Mouse (Mus musculus) left cerebral cortex, postnatal 36 days (tissue): ENCODE data around the gene Trpm8. TPM values are rescaled to one million over a fixed set of nuclear protein-coding genes. Genes with fewer than 3 reads are reported as not detected.
A peak's percentile ranks its signal among the peaks of the same experiment; 100 is the strongest.

ENCODE experiments used
- DNase-seq, 2 experiments: peaks; one replicate each; pipeline ENCODE4 v3.0.0; 2021 to 2022; ENCODE audit warnings: low spot score in 2 of 2, mixed read lengths in 1 of 2
- intact Hi-C: fragments of 180-260 bp; cut with DNase I; formaldehyde crosslinking; loops from one replicate; pipeline ENCODE4 v1.15.1; 2025
- total RNA-seq, 2 experiments: library from RNA; stranded (reverse); gene quantifications; 2 replicates each; pipeline ENCODE4 v1.2.3; 2021

The Trpm8 gene
- total RNA-seq, 2 experiments from 2014 or later = 0.25 TPM; not detected in 1

DNA sequence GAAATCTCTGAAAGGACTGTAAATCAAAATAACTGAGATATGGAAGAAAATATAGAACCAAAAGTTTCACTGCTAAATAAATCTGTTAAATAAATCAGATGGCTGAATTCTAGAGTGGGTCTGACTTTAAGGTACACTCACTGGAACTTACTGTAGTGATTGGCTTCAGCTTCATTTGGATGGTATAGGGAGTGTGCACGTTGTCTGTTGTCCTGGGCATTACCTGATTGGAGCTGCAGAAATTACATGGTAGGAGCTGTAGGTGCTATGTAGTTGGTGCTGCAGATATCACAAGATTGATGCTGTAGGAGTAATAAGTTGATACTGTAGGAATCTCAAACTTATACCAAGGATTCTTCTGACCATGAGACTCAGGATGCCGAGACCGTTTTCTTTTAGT lies 32.9 kb downstream of the Trpm8 start:
- intact Hi-C loops = no loop called here
- no peak for DNase-seq

DNA sequence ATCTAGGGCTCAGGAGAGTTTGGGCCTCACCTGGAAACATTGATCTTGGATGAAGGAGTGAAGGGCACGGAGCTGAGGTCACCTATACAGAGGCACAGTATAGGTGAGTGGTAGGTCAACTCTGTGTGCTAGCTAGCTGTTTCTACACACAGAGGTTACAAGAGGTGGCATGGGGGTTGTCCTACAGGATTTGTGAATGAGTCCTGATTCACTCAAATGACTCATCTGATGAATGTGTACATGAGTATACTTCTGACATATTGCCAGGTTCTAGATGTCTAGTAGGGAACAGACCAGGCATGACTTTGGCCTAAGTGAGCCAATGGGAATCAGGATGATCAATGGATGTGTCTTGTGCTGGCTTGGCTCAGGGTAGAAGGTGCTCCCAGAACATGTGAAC lies 39.8 kb downstream of the Trpm8 start:
- no peak for DNase-seq
- intact Hi-C loops = no loop called here

DNA sequence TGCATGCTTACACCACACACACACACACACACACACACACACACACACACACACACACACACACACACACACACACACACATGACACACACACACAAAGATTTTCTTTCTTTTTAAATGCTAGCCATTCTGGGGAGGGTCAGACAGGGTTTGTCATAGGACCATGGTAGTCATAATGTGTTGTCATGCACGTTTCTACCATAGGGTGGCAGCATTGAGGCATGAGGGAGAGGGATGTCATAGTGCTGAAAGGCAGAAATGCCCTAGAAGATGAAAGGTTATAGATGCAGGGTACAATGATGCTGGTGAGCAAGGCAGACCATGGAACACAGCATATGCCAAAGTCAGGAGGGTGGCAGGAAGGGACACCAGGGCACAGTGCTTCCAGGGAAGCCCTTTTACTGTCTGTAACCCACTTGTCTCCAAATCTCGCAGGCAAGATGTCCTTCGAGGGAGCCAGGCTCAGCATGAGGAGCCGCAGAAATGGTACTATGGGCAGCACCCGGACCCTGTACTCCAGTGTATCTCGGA lies 41.1 kb downstream of the Trpm8 start:
- intact Hi-C loops = no loop called here
- DNase-seq = no peak

DNA sequence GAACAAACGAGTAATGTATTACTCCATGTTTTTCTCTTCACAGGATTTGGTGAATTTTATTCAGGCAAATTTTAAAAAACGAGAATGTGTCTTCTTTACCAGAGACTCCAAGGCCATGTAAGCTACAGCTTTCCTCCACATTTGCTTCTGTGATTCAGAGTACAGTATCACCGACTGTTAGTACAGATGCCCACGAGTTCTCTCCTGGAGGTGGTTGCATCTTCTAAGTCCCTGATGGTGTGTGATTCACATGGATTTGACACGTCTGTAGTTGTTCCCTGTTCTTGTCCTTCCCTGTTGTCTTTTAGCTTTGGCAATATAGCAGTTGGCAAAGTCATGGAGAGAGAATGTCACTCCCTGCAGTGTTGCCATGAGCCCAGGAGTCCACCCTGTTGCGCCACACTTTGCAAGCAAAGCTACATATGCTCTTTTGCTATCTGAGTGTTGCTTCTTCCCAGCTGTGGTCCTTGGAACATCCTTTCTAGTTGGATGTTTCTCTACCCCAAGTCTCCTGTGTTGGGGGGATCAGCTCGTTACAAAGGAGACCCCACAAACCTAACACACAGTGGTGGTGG lies 43.4 kb downstream of the Trpm8 start:
- DNase-seq = no peak
- intact Hi-C loops = no loop called here

DNA sequence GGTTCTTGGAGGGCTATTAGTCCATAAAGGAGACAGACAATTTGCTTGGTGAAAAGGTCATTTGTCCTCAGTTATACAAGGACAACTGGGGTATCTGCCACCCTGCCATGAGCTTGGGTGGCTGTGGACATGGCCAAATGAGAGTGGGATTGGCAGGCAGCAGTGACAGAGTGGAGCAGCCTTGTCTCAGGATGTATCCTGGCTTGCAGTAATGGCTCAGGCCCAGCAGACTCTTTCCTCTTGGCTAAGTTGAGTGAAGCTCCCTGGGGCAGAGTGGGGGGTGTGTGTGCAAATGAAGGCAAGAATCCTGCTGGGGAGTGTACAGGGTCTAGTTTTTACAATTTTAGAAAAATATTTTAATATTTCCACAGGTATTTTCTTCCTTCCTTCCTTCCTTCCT lies 44.7 kb downstream of the Trpm8 start:
- intact Hi-C loops = no loop called here
- DNase-seq = no peak

DNA sequence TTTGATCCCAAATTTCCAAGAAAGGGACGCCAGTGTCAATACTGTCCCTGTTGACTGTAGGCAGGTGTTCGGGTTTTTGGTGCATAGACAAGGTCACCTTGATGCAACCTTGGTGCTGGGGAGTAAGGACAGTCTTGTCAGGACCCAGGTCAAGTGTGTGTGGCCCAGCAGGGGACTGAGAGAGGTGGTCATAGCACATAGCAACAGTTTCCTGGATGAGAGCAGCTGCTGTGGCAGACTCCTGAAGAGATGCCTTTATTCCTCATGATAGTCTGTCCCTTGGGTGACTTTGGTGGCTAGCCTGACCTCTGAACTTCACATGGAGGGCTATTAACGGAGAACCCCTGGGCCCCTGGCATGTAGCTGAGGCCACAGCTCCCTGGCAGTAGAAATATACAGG lies 45.6 kb downstream of the Trpm8 start:
- DNase-seq = no peak
- intact Hi-C loops = no loop called here

DNA sequence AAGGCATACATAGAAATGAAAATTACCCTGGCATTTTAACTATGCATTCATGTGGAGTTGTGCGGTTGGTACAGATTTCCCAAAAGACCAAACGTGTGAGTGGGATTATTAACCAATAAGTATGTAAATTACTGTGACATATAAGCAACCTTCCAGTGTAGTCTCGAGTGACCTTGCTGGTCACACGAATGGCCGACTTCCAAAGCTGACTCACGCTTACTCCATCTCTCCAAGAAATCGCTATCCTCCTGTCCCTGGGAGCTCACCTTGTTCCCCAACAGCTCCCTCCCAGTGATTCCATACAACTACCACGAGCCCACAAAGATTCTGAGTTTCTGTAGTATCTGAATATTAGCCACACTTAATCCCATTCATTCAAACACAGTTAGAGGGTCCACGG lies 62.0 kb downstream of the Trpm8 start:
- DNase-seq = no peak
- intact Hi-C loops = no loop called here

DNA sequence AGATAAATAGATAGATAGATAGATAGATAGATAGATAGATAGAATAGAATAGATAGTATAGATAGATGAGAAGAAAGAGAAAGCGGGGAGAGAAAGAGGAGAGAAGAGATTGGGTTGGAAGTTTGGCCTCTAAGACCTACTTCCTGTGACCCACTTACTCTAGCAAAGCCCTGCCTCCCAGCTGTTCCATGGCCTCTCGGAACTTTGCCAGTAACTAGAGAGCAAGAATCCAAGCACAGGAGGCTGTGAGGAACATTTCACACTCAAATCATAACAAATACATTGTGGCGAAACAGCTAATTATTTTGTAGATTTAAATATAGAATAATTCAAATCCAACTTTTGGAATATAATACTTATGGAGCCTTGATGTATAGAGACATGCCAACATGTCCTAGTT lies 65.2 kb downstream of the Trpm8 start:
- no peak for DNase-seq
- intact Hi-C loops = no loop called here

DNA sequence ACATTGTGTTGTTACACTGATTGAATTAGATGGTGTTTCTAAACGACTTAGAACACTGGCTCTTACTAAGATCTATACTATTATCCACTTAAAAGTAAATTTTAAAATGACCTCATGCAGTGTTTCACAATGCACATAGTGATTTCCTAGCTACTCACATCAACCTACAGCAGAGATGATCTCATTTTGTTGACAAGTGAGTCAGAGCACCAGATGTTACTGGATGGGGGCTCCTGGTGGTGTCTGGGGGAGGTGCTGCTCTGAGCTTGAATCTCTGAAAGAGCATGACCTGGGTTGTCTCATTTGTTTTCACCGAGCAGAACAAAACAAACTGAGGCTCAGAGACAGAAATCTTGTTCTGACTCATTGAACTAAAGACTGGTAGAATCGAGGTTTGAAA lies 68.1 kb downstream of the Trpm8 start:
- intact Hi-C loops = no loop called here
- DNase-seq = no peak

DNA sequence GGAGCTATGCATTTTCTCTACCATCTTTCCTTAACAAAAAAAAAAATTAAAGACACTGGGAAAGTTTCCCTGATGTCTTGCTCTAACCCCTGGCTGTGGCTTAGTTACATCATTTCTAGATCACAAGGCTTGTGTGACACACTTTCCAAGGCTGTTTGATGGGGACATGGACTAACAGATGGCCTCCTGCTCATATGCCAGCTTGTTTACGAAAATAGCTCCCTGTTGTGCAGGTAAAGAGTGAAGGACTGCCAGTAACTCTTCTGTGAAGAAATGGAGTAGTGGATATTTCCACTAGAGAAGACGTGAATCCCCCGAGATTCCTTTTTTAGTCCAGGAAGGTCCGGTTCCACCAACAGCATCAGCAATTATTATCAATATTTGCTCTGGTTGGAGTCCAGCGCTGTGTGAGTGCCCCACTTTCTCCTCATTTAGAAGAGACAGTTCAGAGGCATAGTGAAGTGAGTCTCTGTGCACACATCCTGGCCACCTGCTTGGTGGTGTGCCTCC lies 71.1 kb downstream of the Trpm8 start:
- intact Hi-C loops = no loop called here

DNA sequence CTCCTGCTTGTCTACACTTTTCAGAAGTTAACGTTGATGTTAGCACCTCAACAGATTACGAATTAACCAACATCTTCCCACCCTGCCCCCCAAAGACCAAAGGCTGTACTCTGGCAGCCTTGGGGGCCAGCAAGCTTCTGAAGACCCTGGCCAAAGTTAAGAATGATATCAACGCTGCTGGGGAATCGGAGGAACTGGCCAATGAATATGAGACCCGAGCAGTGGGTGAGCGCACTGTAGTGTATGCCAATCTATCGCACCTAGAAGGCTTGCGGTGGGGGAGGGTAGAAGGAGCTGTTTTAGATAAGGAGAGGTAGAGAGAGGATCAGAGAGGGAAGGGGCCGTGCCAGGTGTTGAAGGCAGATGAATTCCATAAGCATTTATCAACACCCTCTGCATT lies 73.3 kb downstream of the Trpm8 start:
- intact Hi-C loops = loop anchor here (10.0 kb wide), 1 partner anchor 844 kb away; no protein-coding TSS in a partner anchor
- DNase-seq = no peak

More for the DNA sequence above, 71.1 kb downstream of the Trpm8 start:
- no peak for DNase-seq

DNA sequence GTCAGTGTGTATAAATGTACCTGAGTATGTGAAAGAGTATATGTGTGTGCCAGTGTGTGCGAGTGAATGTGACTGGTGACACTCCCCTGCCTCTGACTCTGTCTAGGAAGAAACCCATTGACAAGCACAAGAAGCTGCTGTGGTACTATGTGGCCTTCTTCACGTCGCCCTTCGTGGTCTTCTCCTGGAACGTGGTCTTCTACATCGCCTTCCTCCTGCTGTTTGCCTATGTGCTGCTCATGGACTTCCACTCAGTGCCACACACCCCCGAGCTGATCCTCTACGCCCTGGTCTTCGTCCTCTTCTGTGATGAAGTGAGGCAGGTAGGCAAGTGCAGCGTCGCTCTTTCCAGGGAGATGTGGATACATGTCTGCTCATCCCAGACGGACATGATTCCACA lies 77.6 kb downstream of the Trpm8 start:
- DNase-seq = no peak
- intact Hi-C loops = loop anchor here (5.0 to 10.0 kb wide), 2 partner anchors 352 to 840 kb away; no protein-coding TSS in a partner anchor

DNA sequence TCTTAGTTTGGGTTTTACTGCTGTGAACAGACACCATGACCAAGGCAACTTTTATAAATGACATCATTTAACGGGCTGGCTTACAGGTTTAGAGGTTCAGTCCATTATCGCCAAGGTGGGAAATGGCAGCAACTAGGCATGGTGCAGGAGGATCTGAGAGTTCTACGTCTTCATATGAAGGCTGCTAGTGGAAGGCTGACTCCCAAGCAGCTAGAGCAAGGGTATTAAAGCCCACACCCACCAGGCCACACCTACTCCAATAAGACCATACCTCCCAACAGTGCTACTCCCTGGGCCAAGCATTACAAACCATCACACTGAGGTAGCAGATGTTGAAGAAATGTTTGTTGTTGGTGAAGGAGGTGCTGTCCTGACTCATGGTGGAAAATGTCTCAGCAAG lies 78.2 kb downstream of the Trpm8 start:
- intact Hi-C loops = loop anchor here (2.0 to 10.0 kb wide), 3 partner anchors 352 to 839 kb away; no protein-coding TSS in a partner anchor
- no peak for DNase-seq

DNA sequence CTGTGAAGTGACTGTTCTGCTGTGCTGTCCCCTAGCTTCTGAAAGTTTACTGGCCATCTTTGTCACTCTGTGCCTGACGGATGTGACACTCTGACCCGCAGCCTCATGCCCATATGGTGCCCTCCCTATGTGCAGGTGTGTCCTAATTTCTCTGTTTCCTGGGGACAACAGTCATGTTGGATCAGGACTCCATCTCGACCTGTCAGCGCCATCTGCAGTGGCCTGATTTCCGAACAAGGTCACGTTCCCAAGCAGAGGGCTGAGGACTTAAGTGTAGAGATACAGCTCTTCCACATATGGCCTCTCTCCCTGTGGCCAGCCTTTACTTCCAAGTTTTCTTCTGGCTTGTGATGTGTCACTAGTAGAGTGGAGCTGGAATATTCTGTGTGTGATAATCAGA lies 79.2 kb downstream of the Trpm8 start:
- DNase-seq = no peak
- intact Hi-C loops = loop anchor here (2.0 to 10.0 kb wide), 3 partner anchors 351 to 838 kb away; no protein-coding TSS in a partner anchor

DNA sequence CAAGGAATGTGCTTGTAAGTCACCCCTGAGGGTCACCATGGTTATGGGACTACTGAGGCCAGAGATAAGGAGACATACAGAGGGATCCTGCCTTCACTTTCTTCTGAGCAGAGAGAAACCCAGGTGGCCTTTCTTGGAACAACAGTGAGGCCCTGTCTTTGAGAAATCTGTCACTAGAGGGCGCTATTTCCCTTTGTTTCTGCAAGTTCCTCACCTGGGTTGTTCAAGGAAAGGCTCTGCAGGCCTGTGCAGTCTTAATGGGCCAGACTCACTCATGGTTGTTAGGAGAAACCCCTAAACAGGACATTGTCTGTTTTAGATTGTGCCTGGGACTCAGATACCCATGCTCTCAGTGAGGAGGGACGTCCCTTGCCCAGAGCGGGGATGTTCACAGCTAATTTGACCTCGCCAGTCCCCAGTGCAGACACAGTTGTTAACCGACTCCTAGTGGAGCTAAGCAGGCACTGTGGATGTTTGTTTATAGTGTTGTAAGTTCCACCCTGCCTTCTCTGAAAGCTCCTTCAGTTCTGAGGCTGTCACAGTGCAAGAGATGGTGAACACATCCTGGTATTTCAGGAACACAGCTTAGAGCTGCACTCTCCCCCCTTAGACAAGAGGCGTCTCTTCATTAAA lies 80.1 kb downstream of the Trpm8 start:
- DNase-seq = peak; percentile 35 to 55
- intact Hi-C loops = loop anchor here (2.0 to 10.0 kb wide), 3 partner anchors 350 to 837 kb away; no protein-coding TSS in a partner anchor

DNA sequence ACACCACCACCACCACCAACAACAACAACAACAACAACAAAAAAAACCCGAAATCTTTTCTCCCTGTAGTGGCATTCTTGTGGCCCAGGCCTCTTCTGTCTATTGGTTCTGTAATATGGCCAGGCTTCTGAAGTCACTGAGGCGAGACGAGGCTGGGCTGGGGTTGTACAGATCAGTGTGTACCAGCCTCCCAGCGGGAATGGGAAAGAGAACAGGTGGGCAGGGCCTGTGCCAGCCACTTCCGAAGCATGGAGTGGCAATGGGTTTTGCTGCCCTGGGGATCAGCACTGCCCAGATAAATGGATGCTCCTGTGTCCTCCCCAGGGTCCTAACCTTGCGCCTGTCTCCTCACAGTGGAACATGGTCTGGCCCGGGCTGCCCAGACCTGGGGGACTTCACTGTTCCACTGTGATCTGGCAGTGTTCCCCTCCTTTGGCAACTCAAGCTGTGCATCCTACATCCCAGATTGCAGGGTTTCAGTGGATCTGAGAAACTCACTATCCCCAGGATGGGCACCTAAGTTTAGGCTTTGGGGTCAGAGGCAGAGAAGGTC lies 80.7 kb downstream of the Trpm8 start:
- intact Hi-C loops = loop anchor here (5.0 to 10.0 kb wide), 2 partner anchors 349 to 837 kb away; no protein-coding TSS in a partner anchor
- no peak for DNase-seq

DNA sequence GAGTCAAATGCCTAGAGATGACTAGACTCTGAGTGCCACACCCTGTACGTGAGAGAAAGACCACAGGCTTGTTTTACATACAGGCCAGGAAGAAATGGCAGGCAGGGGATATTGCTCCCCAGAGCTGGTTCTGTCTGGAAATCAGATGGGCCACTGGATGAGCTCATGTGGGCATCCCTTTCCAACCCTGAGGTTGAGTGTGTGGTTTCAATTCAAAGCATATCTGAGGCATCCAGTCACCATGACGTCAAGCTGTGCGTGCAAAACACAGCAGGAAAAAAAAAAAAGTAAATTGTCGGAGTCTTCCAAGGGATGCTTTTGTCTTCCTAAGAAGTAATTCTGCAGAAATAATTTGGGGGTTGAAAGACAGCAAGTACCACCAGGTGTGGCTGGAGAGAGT lies 83.6 kb downstream of the Trpm8 start:
- intact Hi-C loops = loop anchor here (5.0 kb wide), 1 partner anchor 361 kb away; no protein-coding TSS in a partner anchor
- no peak for DNase-seq

DNA sequence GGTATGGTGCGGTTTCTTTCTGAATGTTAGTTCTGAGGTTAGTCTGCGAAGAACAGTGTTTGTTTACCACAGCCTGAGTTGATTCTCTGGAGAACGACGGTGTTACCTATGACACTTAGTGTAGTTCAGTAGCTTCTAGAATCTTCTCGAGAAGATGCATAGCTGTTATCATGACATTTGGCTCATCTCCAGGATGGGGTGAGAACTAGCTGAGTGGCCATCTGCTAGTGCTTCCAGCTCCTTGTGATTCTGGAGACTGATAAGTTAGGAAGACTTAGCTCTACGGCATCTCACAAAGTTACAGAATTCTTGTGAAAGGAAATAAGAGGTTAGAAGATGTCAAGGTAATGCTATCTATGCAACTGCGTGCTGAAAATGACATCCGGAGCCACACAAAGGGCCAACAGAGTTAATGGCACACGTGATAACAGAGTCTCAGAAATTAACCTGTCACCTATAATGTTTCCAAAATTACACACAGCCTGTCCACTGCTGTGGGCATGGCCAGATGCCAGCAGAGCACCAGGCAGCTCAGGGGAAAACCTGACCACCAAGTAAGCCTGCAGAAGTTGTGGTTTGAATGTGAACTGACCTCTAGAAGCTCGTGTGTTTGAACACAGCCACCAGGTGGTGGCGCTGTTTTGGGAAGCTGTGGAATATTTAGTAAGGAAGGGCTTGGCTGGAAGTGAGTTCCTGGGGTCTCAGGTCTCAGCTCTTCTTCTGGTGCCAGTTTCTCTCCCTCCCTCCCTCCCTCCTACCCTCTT lies 89.6 kb downstream of the Trpm8 start:
- intact Hi-C loops = no loop called here
- DNase-seq = no peak

DNA sequence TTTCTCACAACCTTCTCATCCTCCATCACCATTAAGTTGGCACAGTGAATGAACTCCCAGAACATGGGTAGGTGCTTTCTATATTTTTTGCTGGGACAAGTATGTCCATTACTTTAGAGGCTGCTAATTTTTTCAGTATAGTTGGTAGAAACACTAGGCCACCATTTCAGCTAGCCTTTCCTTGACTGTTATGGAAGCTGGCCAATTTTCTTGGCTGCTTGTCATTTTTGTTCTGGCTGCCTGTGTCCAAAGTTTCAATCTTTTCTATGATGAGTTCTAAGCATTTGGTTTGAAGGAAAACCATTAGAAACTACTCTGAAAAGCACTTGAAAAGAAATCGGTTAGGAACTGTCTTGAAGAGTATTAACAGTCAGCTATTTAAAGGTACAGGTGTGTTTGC lies 101.0 kb downstream of the Trpm8 start:
- DNase-seq = no peak
- intact Hi-C loops = no loop called here

DNA sequence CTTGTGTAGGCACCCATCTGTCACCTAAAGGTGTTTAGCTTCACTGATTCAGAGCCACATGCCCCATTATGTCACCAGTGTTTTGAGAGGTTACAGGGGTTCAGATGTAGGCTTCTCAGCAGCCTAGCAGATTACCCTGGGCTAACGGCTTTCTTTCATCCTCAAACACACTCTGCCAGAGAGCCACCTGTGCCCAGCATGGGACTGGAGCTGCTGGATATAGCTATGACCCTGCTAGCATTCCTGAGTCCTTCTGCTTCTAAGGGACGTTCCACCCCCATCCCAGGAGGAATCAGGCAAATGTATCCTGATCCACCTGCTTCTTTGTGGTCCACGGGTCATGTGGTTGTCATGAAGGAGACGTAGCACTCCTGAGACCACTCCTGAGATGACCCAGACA lies 114.2 kb downstream of the Trpm8 start:
- DNase-seq = no peak
- intact Hi-C loops = no loop called here
